Mouse (Mus musculus) frontal cortex, postnatal 25 days (tissue): ENCODE data around the gene Desi1.
"Not testable (repeated sequence)": the region's sequence is repeated elsewhere in the genome, so short reads cannot be mapped to it uniquely, and the experiment has no call there.

Source experiments
- DNase-seq, 2 experiments: peaks; one replicate each; pipeline ENCODE4 v3.0.0; 2022; ENCODE audit warnings: low spot score in 2 of 2

Gene Desi1

DNA sequence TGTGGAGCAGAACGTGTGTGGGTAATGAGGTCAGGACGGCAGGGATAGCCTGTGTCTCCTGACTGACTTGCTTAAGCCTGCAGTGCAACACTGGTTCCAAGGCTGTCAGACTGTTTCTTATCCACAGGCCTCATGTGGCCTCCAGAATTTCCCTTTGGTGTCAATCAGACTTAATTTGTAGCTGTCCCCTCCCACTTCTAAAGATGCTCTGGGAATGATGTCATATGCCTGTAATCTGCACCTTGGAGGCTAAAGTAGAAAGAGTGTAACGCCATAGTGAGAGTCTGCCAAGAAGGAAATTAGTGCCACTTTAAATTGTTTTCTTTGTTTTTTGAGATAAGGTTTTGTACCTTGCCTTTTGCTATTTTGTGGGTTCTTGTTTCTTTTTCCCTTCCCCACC, 14.4 kb downstream of the Desi1 start:
- DNase-seq: no peak

DNA sequence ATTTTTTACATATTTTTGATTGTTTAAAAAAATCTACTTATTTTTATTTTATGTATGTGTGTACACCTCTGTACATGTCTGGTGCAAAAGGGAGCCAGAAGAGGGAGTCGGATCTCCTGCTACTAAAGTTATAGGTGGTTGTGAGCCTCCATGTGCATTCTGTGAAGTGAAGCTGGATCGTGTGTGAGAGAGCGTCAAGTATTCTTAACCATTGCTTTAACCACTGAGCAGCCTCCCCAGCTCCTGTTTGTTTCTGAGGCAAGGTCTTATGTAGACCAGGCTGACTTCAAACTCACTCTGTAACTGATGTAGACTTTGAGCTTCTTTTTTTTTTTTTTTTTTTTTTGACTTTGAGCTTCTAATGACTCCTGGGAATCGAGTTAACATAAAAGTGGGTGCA, 16.2 kb downstream of the Desi1 start:
- no peak for DNase-seq

- no peak for DNase-seq
These were observed 16.8 kb downstream of the Desi1 start for GRCm38 (mm10) chr15:82016830-82017229.

DNA sequence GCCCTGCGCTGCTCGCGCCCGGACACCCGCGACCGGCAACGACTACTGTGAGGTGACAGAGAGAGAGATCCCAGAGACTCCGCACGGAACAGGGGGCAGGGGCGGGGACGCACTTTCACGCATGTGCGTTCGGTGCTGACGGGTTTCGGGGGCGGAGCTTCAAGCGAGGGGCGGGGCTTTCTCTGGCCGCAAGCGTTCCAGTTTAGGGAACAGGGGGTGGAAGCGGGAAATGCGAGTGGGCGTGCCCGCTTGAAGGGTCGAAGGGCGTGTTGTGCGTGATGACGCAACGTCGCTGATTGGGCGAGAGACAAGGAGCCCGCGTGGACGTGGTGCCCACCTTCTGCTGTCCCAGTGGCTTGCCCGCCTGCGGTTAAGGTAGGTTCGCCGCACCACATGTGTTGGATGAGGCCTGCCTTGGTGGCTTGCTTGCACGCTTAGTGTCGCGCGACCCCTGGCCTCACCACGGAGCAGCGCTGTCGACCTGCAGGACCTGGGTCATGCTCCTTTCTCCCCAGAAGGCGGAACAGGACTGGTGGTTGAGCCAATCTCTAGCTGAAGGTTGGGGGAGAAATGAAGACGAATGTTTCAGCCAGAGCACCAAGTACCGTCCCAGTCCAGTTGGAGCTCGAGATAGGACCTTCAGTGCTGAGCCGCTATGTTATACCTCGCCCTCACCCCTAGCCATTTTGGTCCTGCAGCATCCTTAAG, 17.4 kb downstream of the Desi1 start:
- DNase-seq: peak; percentile 99

DNA sequence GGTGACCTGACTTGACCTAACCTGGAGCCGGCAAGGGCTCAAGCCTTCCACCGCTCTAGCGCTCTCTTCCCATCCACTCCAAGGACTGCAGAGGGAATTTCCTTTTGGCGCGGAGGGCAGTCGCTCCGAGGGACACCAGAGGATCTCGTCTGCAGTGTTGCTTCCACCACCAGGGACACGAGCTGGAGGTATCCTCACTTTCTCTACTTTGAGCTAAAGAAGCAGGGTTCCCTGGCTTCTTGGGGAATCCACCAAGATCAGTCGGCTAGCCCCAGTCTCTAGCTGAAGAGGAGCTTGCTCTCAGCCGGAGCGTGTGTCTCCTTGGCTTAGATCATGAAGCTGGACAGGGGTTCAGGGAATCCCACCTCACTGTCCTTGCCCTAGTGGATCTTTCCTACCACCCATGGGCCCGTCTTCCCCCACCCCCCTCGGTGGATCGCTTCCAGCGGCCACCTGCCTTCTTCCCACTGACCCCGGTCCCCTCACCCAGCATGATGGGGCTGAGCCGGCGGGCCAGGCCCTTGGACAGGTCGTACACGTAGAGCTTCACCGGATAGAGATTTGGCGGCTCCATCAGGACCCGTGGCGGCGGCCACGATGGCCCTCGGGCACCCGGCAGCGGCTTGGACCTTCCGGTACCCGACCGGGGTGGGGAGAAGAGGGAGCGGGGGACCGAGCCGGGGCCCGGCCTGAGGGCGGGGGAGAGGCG, 18.1 kb downstream of the Desi1 start:
- DNase-seq: no peak

DNA sequence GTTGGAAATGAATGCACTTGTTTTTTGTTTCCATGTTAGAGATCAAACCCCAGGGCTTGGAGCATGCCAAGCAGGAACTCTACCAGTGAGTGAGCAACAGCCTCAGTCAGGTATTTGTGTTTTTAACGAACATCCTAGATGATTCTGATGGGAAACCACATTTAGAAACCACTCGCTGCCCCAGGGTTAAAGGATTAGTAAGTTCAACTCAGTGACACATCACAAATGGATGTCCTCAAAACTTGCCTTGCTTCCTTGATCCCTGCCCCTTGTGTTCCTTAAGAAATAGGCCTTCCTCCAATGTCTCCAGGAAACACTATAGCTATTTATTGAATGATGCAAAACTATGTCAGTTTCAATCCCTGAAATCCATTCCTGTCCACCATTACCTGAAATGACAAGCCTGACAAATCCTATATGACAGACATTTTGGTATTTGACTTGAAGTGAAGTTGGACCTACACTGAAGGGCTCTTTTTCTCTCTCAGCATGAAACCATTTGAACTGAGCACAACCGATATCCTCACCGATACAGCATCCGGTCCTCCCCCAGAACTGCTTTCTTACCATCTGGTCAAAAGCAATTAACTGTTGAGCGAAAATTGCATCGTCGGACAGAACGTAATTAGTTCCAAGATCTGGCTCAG, 18.8 kb downstream of the Desi1 start:
- DNase-seq: no peak

DNA sequence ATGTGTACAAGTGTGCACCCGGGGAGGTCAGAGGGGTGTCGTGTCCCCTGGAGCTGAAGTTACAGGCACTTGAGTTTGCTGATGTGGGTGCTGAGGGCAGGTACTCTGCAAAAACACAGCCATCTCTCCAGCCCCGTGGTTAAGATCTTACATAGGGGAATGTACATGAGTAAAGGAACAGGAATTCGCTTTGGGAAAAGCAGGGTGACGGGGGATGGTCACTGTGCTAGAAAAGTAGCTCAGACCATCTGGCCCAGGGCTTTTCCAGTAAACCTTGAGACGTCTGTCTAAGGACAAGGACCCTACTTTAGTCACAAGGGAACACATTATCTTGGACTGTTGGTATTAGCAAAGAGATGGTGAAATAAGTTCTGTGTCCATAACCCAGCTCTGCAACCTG, 21.7 kb downstream of the Desi1 start:
- DNase-seq: no peak

DNA sequence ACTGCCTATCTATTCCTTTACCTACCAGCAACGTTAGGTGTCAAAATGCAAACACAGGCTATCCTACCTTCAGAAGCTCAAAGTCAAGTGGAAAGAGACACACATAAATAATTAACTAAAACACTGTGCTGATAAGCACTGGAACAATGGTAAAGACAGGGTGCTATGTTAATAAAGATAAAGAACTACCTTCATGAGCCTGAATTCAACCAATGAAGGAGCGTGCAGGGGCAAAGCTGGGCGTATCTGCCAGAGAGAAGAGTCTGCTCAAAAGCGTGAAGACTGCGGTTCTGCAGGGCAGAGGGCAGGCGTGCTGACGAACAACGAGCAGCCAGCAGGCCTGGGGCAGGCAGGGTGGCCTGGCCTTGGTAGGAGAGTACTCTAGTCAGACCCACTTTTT, 29.4 kb downstream of the Desi1 start:
- no peak for DNase-seq

DNA sequence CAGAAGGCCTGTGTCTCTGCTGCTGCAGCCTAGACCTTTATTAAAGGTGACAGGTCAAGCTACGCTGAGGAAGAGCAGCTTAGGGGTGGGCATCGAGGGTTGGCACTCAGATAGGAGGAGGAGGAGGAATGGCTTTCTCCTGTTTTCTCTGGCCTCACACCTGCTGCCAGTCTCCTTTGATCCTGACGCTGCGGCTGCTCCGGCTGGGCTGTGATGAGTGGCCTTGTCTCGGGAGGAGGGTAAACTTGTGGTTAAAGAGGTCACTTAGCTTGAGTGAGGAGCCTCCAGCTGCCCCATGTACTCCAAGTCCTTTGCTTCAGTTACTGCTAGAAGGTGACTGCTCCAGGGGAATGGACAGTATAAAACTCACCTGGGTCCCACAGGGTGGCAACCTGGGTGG, 39.7 kb downstream of the Desi1 start:
- no peak for DNase-seq

- no peak for DNase-seq
These were observed 43.1 kb downstream of the Desi1 start for GRCm38 (mm10) chr15:81990549-81990948.

- DNase-seq: peak; percentile 78 to 84
These were observed 44.1 kb downstream of the Desi1 start for GRCm38 (mm10) chr15:81989371-81990062.

DNA sequence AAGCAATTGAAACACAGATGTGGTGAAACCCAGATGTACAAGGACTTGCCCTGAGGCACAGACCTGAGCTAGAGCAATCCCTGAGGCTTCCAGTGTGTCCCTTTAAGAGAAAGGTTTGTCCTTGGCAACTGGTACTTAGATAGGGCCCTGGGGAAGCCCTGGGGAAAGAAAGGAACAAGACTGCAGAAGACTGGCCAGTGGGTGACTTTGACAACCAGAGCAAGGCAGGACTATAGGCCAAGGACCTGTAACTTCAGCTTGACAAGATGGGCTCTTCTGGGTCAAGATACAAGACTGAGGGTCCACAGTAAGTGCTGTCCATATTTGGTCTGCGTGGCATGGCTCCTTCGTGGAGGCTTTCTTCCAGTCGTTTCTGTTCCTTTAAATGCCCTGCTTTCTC, 46.0 kb downstream of the Desi1 start, which contains the start of gene Xrcc6:
Xrcc6 (plus strand) TSS at position 190 of the 400 bp plus-strand sequence.
- DNase-seq: no peak

DNA sequence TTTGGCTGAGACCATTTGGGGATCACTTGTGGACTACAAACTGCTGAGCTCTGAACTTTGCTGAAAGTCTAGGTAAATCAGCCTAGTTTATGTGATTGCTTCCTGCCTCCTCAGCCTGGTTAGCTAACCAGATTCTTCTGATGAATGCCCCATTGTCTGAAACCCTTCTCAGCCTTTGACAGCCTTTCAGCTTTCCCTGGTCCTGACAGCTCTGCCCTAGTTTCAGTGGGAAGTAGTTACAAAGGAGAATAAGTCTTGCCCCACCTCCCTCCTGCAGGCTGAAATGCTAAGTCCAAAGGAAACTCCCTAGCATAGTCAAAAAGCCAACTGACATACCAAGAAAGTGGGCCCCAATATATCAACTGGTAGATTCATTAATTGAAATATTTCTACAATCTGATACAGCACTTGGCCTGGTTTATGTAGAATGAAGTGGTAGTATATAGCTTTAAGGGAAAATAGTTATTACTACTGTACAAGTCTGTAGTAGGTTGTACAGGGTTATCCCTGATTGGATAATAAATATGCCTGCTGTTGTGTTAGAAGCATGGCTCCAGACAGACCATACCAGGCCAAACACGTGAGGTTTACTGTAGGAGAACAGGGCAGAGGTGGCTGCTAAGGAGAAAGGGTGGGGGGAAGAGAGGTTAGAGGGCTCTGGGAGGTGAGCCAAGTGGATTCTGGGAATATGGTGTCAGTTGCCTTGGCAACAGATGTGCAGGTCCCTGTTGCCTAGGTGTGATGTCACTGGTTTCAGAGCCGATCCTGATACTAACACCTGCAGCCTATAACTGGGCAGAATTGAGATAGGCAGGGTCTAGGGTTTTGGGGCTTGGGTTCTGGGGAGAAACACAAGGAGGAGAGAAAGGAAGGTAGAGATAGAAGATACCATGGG, 48.1 kb downstream of the Desi1 start:
- no peak for DNase-seq

- DNase-seq: no peak
These were observed 51.5 kb downstream of the Desi1 start for GRCm38 (mm10) chr15:81982173-81982572.

- DNase-seq: no peak
These were observed 53.3 kb downstream of the Desi1 start, which contains the start of gene 1700029P11Rik for GRCm38 (mm10) chr15:81980321-81980720. Gene 1700029P11Rik, plus strand, starts transcription at chr15:81980540.

- not testable (repeated sequence) for DNase-seq
These were observed 58.5 kb downstream of the Desi1 start for GRCm38 (mm10) chr15:81975156-81975555.

- not testable (repeated sequence) for DNase-seq
These were observed 63.2 kb downstream of the Desi1 start for GRCm38 (mm10) chr15:81970498-81970897.

DNA sequence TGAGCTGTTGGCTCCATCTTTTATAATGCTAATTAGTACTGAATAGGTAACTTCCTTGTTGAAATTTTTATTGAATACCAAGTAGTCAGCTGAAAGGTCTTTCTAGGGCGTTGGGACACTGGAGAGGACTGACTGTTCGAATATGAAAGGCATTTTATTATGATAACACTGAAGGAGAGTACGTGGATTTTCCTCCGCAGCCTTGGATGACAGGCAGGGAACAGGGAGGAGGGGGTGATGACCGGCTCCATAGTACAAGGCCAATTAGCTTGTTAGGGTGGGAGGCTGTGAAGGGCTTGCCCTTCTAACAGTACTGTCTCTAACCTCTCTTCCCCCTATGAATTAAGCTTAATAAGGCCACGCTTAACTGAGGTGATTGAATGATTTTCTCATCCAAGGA, 64.0 kb downstream of the Desi1 start:
- not testable (repeated sequence) for DNase-seq

DNA sequence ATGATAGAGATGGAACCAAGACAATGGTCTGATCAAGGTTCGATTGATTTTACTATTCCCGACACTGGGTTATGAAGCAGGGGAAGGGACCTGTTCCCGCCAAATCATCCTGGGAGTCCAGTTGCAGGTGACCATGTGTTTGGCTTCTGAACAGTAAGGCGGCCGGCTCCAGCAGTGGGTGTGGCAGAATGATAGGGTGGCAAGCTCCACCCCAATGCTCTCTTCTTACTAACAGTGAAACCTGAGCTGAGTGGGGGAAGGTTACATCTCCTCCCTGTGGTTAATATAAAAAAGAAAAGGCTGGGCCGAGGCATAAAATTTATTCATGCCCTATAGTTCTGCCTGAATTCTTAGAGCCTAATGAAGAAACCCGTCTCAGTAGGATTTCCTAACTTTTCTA, 64.5 kb downstream of the Desi1 start:
- DNase-seq: no peak

DNA sequence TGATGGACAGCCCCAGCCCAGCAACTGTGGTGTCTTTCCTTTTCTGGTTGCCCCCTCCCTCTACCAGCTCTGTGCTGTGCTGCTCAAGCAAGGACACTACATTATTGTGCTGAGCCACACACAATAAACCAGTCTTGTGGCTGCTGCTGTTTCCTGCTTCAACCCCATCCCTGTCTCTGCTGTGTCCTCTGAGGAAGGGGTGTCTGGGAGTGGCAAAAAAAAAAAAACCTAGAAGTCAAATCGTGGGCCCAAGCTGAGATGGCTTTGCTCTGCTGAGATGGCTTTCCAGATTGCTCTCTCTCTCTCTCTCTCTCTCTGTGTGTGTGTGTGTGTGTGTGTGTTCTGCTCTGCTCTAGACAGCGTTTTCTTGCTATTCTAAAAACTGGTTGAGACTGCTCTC, 65.2 kb downstream of the Desi1 start:
- no peak for DNase-seq

GRCm38 (mm10) chr15:81967821-81968220, 65.8 kb downstream of the Desi1 start:
- no peak for DNase-seq
